Mouse (Mus musculus): ENCODE measurements around the gene Rnf34. TPM values are rescaled to one million over a fixed set of nuclear protein-coding genes. Genes with fewer than 3 reads are reported as not detected.
A peak's percentile ranks its signal among the peaks of the same experiment; 100 is the strongest.

Gene Rnf34
- total and polyA plus RNA-seq, 3 experiments = 18.4 to 29.1 (median 24.6) TPM

DNA sequence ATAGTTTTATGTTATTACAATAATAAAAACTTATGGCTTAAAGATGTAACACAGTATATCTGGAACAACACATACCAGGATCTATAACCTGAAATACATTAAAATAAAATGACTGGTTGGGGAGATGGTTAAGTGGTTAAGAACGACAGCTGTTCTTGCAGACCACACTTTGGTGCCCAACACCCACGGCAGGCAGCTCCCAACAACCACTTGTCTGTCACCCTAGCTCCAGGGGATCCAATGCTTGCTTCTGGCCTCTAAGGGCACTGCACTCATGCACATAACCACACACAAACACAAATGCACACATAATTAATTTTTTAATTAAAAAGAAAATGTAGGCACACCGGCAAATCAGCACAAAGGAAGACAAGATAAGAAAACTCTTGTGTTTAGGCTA, 37.1 kb upstream of the Rnf34 start:
- Histone ChIP-seq H3K9ac (ENCODE audit: insufficient read depth, low read depth) (no peak overlapping the region), H3K4me1 (ENCODE audit: control insufficient read depth in 1 of 2, insufficient read depth in 2 of 2) (peaks cover 0 to 6% of the 10 kb centered on the region in 2 experiments; a peak in 1 of 4 replicates), H3K27ac (ENCODE audit: insufficient read depth, low read depth) (no peak overlapping the region), H3K4me3 (replicated peaks in 1 of 3; ENCODE audit: low read depth in 2 of 3, low read length in 2 of 3, poor library complexity in 1 of 3) (no peak overlapping the region), H3K36me3 (replicated peaks in 1 of 2; ENCODE audit: control insufficient read depth in 1 of 2, insufficient read depth in 1 of 2, low read length in 1 of 2) (peaks cover 59 to 76% of the 10 kb centered on the region in 2 experiments), H3K4me2 (ENCODE audit: insufficient read depth, low read depth, poor library complexity, severe bottlenecking) (no peak overlapping the region), H3K27me3 (replicated peaks) (no peaks in the 10 kb centered on the region), H3K79me2 (replicated peaks; ENCODE audit: control insufficient read depth, extremely low read depth, insufficient read depth, poor library complexity, severe bottlenecking) (no peaks in the 10 kb centered on the region; the same call in 1 of the 2 replicates), H3K9me3 (replicated peaks; ENCODE audit: low read length) (no peaks in the 10 kb centered on the region)
- dilution Hi-C loops (cut with MboI; ENCODE audit: extremely low pct_ligation_motif_present, extremely low pct_unique_long_range_greater_than_20kb, low sequenced_read_pairs) = no loop called here
- in situ Hi-C loops (cut with MboI; ENCODE audit: low pct_ligation_motif_present, low pct_unique_long_range_greater_than_20kb, low sequenced_read_pairs) = no loop called here
- no peak for TF ChIP-seq TBP (conservative IDR thresholded peaks at IDR 0.05; ENCODE audit: low read depth, low read length)
- TF ChIP-seq NELFE (IDR thresholded peaks at IDR 0.05; ENCODE audit: low read depth, low read length) = no peak
- TF ChIP-seq MEF2A (IDR thresholded peaks at IDR 0.05; ENCODE audit: borderline replicate concordance, low read depth, low read length) = no peak
- TF ChIP-seq CTCF (conservative IDR thresholded peaks at IDR 0.05 in 1 of 2, IDR thresholded peaks at IDR 0.05 in 1 of 2; ENCODE audit: low read depth in 2 of 2, low read length in 2 of 2) = no peak
- TF ChIP-seq MYC (IDR thresholded peaks at IDR 0.05; ENCODE audit: low read depth, low read length) = no peak
- TF ChIP-seq USF1 (IDR thresholded peaks at IDR 0.05; ENCODE audit: low read depth, low read length) = no peak
- TF ChIP-seq MXI1 (IDR thresholded peaks at IDR 0.05; ENCODE audit: low read depth, low read length) = no peak
- TF ChIP-seq POLR2AphosphoS2 (IDR thresholded peaks at IDR 0.05; ENCODE audit: low read depth, low read length) = no peak
- no peak for TF ChIP-seq ETS1 (conservative IDR thresholded peaks at IDR 0.05; ENCODE audit: low read depth, low read length)
- no peak for TF ChIP-seq RAD21 (IDR thresholded peaks at IDR 0.05; ENCODE audit: low read depth, low read length)
- no peak for TF ChIP-seq RCOR1 (conservative IDR thresholded peaks at IDR 0.05; ENCODE audit: low read depth, low read length)
- TF ChIP-seq SMC3 (IDR thresholded peaks at IDR 0.05; ENCODE audit: low read depth, low read length) = no peak
- TF ChIP-seq SIN3A (IDR thresholded peaks at IDR 0.05; ENCODE audit: low read length) = no peak
- TF ChIP-seq TCF12 (IDR thresholded peaks at IDR 0.05; ENCODE audit: low read depth, low read length) = no peak
- TF ChIP-seq ZNF384 (IDR thresholded peaks at IDR 0.05; ENCODE audit: low read depth, low read length) = no peak
- TF ChIP-seq ZKSCAN1 (IDR thresholded peaks at IDR 0.05; ENCODE audit: borderline replicate concordance, low read depth, low read length) = no peak
- no peak for TF ChIP-seq HCFC1 (IDR thresholded peaks at IDR 0.05; ENCODE audit: low read depth, low read length)
- no peak for DNase-seq (ENCODE audit: extremely low read depth)

DNA sequence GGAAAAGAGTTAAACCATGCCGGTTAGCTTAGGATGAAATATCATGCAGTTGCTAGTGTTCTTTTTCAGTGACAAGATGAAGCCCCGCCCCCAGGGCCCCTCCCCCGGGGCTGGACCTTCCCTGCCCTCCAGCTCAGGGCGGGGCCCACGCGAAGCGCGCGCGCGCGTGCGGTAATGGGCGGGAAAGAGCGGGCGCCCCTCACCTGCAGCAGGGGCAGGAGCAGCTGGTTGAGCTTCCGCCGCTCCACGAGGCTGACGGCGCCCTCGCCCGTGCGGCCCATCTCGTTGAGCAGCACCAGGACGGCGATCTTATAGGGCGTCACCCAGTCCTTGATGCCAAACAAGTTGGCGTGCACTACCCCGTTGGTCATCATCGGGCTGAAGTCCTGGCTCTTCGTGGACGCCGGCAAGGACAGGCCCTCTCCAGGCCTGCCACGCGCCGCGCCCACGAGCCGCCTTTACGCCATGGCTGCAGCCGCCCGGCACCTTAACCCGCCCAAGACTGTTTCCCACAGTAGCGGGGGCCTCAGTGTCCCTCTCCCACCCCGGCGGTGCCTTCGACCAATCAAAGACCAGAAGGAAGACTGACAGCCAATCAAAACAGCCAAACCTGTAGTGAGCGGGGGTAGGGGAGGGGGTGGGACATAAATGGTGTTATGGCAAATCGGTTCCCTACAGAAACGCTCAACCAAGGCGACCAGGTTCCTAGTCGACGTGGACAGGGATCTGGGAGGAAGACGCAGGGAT, 28.9 kb upstream of the Rnf34 start, which contains the start of gene Anapc5:
Gene Anapc5 (minus strand): TSS at position 563 of the 747 bp plus-strand sequence.
- Histone ChIP-seq H3K4me1 (ENCODE audit: control insufficient read depth in 1 of 2, insufficient read depth in 2 of 2) (peaks cover 7 to 44% of the 10 kb centered on the region in 2 experiments), H3K4me2 (ENCODE audit: insufficient read depth, low read depth, poor library complexity, severe bottlenecking) (peak within 1 kb of the TSS; percentile 64), H3K9me3 (replicated peaks; ENCODE audit: low read length) (no peaks in the 10 kb centered on the region), H3K27me3 (replicated peaks) (no peaks in the 10 kb centered on the region), H3K36me3 (replicated peaks in 1 of 2; ENCODE audit: control insufficient read depth in 1 of 2, insufficient read depth in 1 of 2, low read length in 1 of 2) (peaks cover 27 to 34% of the 10 kb centered on the region in 2 experiments), H3K9ac (ENCODE audit: insufficient read depth, low read depth) (peak within 1 kb of the TSS; percentile 85), H3K79me2 (replicated peaks; ENCODE audit: control insufficient read depth, extremely low read depth, insufficient read depth, poor library complexity, severe bottlenecking) (peaks cover 17% of the 10 kb centered on the region), H3K4me3 (replicated peaks in 1 of 3; ENCODE audit: low read depth in 2 of 3, low read length in 2 of 3, poor library complexity in 1 of 3) (peak within 1 kb of the TSS; percentile 74 to 93 (median 87)), H3K27ac (ENCODE audit: insufficient read depth, low read depth) (peak within 1 kb of the TSS; percentile 95)
- dilution Hi-C loops (cut with MboI; ENCODE audit: extremely low pct_ligation_motif_present, extremely low pct_unique_long_range_greater_than_20kb, low sequenced_read_pairs) = no loop called here
- in situ Hi-C loops (cut with MboI; ENCODE audit: low pct_ligation_motif_present, low pct_unique_long_range_greater_than_20kb, low sequenced_read_pairs) = no loop called here
- DNase-seq (ENCODE audit: extremely low read depth) = peak; percentile 98
- TF ChIP-seq HCFC1 (IDR thresholded peaks at IDR 0.05; ENCODE audit: low read depth, low read length) (peak; percentile 90), MYC (IDR thresholded peaks at IDR 0.05; ENCODE audit: low read depth, low read length) (peak; percentile 93), ELF1 (IDR thresholded peaks at IDR 0.05; ENCODE audit: low read depth, low read length) (peak; percentile 81), TCF12 (IDR thresholded peaks at IDR 0.05; ENCODE audit: low read depth, low read length) (peak; percentile 89), ZC3H11A (IDR thresholded peaks at IDR 0.05; ENCODE audit: low read depth, low read length) (no peak), CHD2 (IDR thresholded peaks at IDR 0.05; ENCODE audit: low read length) (peak; percentile 97), GABPA (IDR thresholded peaks at IDR 0.05; ENCODE audit: insufficient replicate concordance, low read depth, low read length) (no peak; the same call in 1 of the 2 replicates), ZKSCAN1 (IDR thresholded peaks at IDR 0.05; ENCODE audit: borderline replicate concordance, low read depth, low read length) (no peak; the same call in 1 of the 2 replicates), TBP (conservative IDR thresholded peaks at IDR 0.05; ENCODE audit: low read depth, low read length) (peak; percentile 90), ETS1 (conservative IDR thresholded peaks at IDR 0.05; ENCODE audit: low read depth, low read length) (peak; percentile 69), CTCF (conservative IDR thresholded peaks at IDR 0.05 in 1 of 2, IDR thresholded peaks at IDR 0.05 in 1 of 2; ENCODE audit: low read depth in 2 of 2, low read length in 2 of 2) (no peak), CHD1 (IDR thresholded peaks at IDR 0.05; ENCODE audit: low read depth, low read length) (peak; percentile 86), NRF1 (IDR thresholded peaks at IDR 0.05; ENCODE audit: low read depth, low read length) (peak; percentile 75), UBTF (IDR thresholded peaks at IDR 0.05; ENCODE audit: low read depth, low read length) (no peak), ZNF384 (IDR thresholded peaks at IDR 0.05; ENCODE audit: low read depth, low read length) (no peak), KAT2A (IDR thresholded peaks at IDR 0.05; ENCODE audit: insufficient replicate concordance, low read length) (peak; percentile 82; the same call in 1 of the 2 replicates), JUND (conservative IDR thresholded peaks at IDR 0.05; ENCODE audit: low read depth, low read length) (peak; percentile 76; the same call in 1 of the 2 replicates), POLR2A (IDR thresholded peaks at IDR 0.05; ENCODE audit: low read depth, low read length) (peak; percentile 92), ZMIZ1 (IDR thresholded peaks at IDR 0.05; ENCODE audit: low read depth, low read length) (peak; percentile 84), SMC3 (IDR thresholded peaks at IDR 0.05; ENCODE audit: low read depth, low read length) (no peak; the same call in 1 of the 2 replicates), MEF2A (IDR thresholded peaks at IDR 0.05; ENCODE audit: borderline replicate concordance, low read depth, low read length) (peak; percentile 79), EP300 (IDR thresholded peaks at IDR 0.05; ENCODE audit: low read length) (peak; percentile 20; the same call in 1 of the 2 replicates)
